Mouse (Mus musculus) liver, embryonic 14 days (tissue): Measurements from ENCODE around the gene Lzts3. TPM values are rescaled to one million over a fixed set of nuclear protein-coding genes. Genes with fewer than 3 reads are reported as not detected.

ENCODE experiments used
- polyA plus RNA-seq: library from polyadenylated mRNA; depleted of rRNA; stranded (reverse); fragments of >200 nt; gene quantifications from 2 replicates; pipeline ENCODE4 v1.2.3, GENCODE M21; 2012; rRNA removed

Gene Lzts3
- 2.0 and 2.1 TPM in 2 replicates for polyA plus RNA-seq

GRCm38 (mm10) chr2:130642684-130643369, at the start of gene Lzts3:
TSS of gene Lzts3 (minus strand) at chr2:130642803.

GRCm38 (mm10) chr2:130667559-130667958, 25.0 kb upstream of the Lzts3 start, which contains the start of gene Itpa:
TSS of gene Itpa (plus strand) at chr2:130667610.

GRCm38 (mm10) chr2:130664102-130664701, 21.6 kb upstream of the Lzts3 start, which contains the start of gene Ddrgk1:
TSS of gene Ddrgk1 (minus strand) at chr2:130664659.

GRCm38 (mm10) chr2:130629839-130630203, 12.8 kb downstream of the Lzts3 start, which contains the start of the genes Fastkd5 and Ubox5:
TSS of gene Fastkd5 (minus strand) at chr2:130630027.
TSS of gene Ubox5 (minus strand) at chr2:130630038.

Other genes starting within 250 kb of the Lzts3 start
- gene Cpxm1, start 245.2 kb downstream of the Lzts3 start, polyA plus RNA-seq: 2.1 and 2.8 TPM in 2 replicates
- not detected in 2 replicates for gene Gm28372, start 237.6 kb downstream of the Lzts3 start, polyA plus RNA-seq
- not detected in 2 replicates for gene 1700020A23Rik, start 237.5 kb downstream of the Lzts3 start, polyA plus RNA-seq
- gene Tmem239, start 236.3 kb downstream of the Lzts3 start, polyA plus RNA-seq: not detected in 2 replicates
- 37.3 and 44.0 TPM in 2 replicates for gene Vps16, start 218.5 kb downstream of the Lzts3 start, polyA plus RNA-seq
- 5.0 TPM in 2 replicates for gene Pced1a, start 218.1 kb downstream of the Lzts3 start, polyA plus RNA-seq
- 18.8 and 20.1 TPM in 2 replicates for gene Ptpra, start 192.5 kb downstream of the Lzts3 start, polyA plus RNA-seq
- gene Mrps26, start 79.1 kb downstream of the Lzts3 start, polyA plus RNA-seq: 23.9 and 25.5 TPM in 2 replicates
- gene Oxt, start 66.6 kb downstream of the Lzts3 start, polyA plus RNA-seq: not detected in 2 replicates
- gene Avp, start 60.2 kb downstream of the Lzts3 start, polyA plus RNA-seq: not detected in 2 replicates
- gene Fastkd5, start 12.8 kb downstream of the Lzts3 start, polyA plus RNA-seq: 3.6 and 4.4 TPM in 2 replicates
- 3.0 and 3.2 TPM in 2 replicates for gene Ubox5, start 12.8 kb downstream of the Lzts3 start, polyA plus RNA-seq
- 30.3 and 31.8 TPM in 2 replicates for gene Ddrgk1, start 21.9 kb upstream of the Lzts3 start, polyA plus RNA-seq
- gene Itpa, start 24.8 kb upstream of the Lzts3 start, polyA plus RNA-seq: 33.9 and 42.0 TPM in 2 replicates
- gene Slc4a11, start 54.7 kb upstream of the Lzts3 start, polyA plus RNA-seq: 0.07 and 0.13 TPM in 2 replicates